Mouse (Mus musculus): ENCODE results near the gene Hyou1.

DNA sequence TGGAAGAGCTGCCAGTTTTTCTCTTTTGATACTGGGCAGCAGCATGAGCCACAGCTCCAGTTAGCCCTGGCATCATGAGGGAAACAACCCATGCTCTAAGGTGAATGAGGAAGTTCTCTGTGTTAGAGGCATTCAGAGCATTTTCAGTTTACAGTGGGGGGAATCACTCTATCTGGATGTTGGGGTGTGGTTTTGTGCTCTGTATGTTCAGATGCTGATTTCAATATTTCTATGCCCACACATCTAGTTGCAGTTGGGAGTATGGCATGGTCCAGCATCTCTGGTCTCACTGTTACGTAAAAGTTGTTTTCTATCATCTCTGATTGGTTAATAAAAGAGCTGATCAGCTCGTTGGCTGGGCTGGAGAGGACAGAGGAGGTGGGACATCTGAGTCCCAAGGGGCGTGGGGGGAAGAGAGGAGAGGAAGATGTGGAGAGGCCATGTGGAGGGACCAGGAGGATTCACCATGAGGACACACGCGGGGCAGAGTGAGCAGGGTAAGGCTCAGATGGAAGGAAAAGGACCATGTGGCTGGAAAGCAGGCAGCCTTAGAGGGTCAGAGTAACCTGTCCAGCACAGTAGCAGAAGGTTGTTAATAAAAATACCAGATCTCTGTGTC is 41.1 kb downstream of the Hyou1 start:
- no peak for TF ChIP-seq CTCF (IDR thresholded peaks at IDR 0.05; ENCODE audit: extremely low read depth, insufficient read depth, low read length)
- TF ChIP-seq POLR2A (IDR thresholded peaks at IDR 0.05; ENCODE audit: extremely low read depth, insufficient read depth, low read length): no peak

Measured in cortical plate, adult 2 months (tissue).